Mouse (Mus musculus): ENCODE results near the gene Arl5c. TPM values are rescaled to one million over a fixed set of nuclear protein-coding genes. Genes with fewer than 3 reads are reported as not detected.

Gene Arl5c
- polyA plus RNA-seq (2012; rRNA removed; ENCODE audit: low replicate concordance): 0.79 and 0.95 TPM in 2 replicates

GRCm38 (mm10) chr11:97995564-97996288 is at the start of gene Arl5c:
Arl5c (minus strand) TSS chr11:97996181.

DNA sequence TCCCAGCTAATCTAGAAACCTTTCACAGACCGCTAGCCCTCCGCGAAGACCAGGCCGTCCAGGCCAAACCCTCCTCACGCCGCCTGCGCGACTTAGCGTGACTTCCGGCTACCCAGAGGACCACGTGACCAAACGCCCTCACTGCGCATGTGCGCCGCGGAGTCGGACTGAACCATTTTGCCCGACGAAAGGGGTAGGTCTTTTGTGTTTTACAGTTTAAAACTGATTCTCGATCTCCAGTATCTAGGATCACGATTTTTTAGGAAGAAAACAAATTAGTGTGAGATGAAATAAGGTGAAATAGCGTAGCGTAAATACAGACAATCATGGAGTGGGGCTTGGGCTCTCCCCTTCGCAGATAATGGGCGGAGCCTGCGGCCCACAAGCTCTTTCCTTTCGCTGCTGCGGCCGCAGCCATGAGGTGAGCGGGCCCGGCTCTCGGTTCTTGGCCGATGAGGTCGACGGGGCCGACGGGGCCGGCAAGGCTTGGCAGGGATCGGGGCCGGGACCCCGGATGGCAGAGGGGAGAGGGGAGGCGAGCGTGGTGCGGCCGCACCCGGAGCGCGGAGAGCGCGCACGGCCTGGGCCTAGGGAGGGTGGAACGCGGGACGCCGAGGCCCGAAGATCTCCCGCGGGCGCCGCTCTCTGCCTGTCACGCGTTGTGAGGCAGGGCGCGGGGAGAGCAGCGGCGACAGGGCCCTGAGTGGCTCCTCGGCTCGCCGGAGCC is 30.8 kb upstream of the Arl5c start, which contains the start of gene Rpl19:
Gene Rpl19, plus strand, starts transcription at position 141 of the 727 bp plus-strand sequence.

DNA sequence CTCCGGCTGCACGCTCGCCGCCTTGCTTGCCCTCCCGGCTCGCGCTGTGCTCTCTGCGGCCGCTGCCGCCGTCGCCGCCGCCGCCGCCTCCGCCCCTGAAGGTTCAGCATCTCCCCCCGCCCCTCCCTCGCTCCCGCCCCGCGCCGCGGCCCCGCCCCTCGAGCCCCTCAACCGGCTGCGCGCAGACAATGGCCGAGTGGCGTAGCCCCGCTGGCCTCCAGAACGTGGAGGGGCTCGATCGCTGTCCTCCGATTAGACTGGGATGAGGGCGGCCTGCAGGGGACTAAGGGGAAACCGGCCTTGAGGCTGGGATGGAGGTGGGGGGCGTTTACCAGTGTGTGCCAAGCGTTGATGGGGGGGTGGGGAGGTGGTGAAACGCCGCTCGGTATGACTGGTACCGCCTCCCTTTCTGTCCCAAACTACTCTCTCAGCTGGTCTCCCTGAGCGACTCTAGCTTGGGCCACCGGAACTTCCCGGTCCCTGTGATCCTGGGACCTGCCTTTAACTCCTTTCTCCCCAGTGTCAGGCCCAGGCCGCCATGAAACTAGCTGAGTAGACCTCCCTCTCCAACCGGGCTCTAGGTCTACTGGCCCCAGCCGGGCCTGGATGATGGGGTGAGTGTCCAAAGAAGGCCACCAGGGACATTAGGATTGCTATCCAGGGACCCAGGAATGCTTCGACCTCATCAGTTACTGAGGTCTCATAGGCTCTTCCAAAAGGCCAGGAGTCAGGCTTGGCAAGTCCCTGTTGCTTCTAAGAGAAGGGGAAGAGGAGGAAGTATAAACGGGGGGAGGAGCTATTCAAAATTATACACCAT is 26.8 kb upstream of the Arl5c start, which contains the start of gene Cacnb1:
Gene Cacnb1, minus strand, starts transcription at position 480 of the 817 bp plus-strand sequence.

DNA sequence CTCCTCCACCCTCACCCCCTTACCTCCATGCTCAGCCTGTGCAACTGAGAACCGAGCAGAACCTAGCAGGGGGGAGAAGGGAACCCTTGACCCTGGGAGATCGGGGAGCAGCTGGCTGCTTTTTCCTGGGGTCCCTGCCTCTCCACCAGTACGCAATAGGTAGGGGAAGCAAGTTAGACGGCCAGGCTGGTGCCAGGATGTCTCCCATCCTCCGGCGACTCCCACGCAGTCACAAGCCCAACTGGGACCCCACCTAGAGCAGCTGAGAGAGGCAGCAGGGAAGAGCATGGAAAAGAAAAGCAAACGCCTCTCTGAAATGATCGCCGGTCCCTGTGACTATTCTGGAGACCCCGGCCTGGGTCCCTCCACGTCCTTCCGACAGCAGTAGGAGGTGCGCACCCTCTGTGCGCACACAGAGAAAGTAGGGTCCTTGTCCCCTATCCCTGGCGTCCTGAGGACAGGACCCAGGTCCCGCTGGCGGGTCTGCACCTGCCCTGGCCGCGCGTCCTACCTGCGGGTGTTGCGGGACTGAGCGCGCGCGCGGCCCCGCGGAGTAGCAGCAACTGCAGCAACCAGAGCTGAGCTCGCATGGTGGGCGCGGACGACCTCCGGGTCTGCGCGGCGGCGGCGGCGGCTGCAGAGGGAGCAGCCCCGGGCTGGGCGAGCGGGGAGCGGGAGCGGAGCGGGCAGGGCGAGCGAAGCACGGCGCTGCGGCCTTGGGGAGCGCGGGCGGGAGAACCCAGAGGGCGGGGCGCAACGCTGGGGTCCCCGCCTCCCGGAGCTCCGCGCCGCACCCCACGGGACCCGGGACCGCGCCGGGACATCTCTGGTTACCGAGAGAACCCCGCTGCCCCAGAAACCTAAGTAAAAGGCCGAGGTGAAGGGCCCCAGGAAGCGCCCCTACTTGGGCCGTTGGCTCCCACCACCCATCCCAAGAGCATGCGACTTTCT is 10.0 kb downstream of the Arl5c start, which contains the start of gene Plxdc1:
Gene Plxdc1, minus strand, starts transcription at position 718 of the 951 bp plus-strand sequence.

Other genes starting within 250 kb of the Arl5c start
- gene Cwc25, start 229.6 kb downstream of the Arl5c start, polyA plus RNA-seq (2012; rRNA removed; ENCODE audit: low replicate concordance): 1.7 and 2.5 TPM in 2 replicates
- not detected in 2 replicates for gene 1700001P01Rik, start 220.3 kb downstream of the Arl5c start, polyA plus RNA-seq (2012; rRNA removed; ENCODE audit: low replicate concordance)
- 12.8 and 18.3 TPM in 2 replicates for gene Rpl23, start 213.7 kb downstream of the Arl5c start, polyA plus RNA-seq (2012; rRNA removed; ENCODE audit: low replicate concordance)
- gene Lasp1, start 197.2 kb downstream of the Arl5c start, polyA plus RNA-seq (2012; rRNA removed; ENCODE audit: low replicate concordance): 227 and 325 TPM in 2 replicates
- gene B230217C12Rik, start 155.4 kb downstream of the Arl5c start, polyA plus RNA-seq (2012; rRNA removed; ENCODE audit: low replicate concordance): 0.51 and 0.75 TPM in 2 replicates
- not detected in 2 replicates for gene Fbxo47, start 112.0 kb downstream of the Arl5c start, polyA plus RNA-seq (2012; rRNA removed; ENCODE audit: low replicate concordance)
- 1.0 and 1.2 TPM in 2 replicates for gene Plxdc1, start 9.7 kb downstream of the Arl5c start, polyA plus RNA-seq (2012; rRNA removed; ENCODE audit: low replicate concordance)
- 3.6 and 8.1 TPM in 2 replicates for gene Cacnb1, start 26.9 kb upstream of the Arl5c start, polyA plus RNA-seq (2012; rRNA removed; ENCODE audit: low replicate concordance)
- gene Rpl19, start 30.5 kb upstream of the Arl5c start, polyA plus RNA-seq (2012; rRNA removed; ENCODE audit: low replicate concordance): 145 and 247 TPM in 2 replicates
- gene Stac2, start 57.3 kb upstream of the Arl5c start, polyA plus RNA-seq (2012; rRNA removed; ENCODE audit: low replicate concordance): 0.64 and 1.0 TPM in 2 replicates
- 7.8 and 11.6 TPM in 2 replicates for gene Fbxl20, start 154.2 kb upstream of the Arl5c start, polyA plus RNA-seq (2012; rRNA removed; ENCODE audit: low replicate concordance)
- 2.3 and 6.4 TPM in 2 replicates for gene Med1, start 197.1 kb upstream of the Arl5c start, polyA plus RNA-seq (2012; rRNA removed; ENCODE audit: low replicate concordance)
- gene Cdk12, start 206.9 kb upstream of the Arl5c start, polyA plus RNA-seq (2012; rRNA removed; ENCODE audit: low replicate concordance): 4.5 and 5.0 TPM in 2 replicates